12 mouse cellular contexts compared by ENCODE assay signal in the genomic region with DNA sequence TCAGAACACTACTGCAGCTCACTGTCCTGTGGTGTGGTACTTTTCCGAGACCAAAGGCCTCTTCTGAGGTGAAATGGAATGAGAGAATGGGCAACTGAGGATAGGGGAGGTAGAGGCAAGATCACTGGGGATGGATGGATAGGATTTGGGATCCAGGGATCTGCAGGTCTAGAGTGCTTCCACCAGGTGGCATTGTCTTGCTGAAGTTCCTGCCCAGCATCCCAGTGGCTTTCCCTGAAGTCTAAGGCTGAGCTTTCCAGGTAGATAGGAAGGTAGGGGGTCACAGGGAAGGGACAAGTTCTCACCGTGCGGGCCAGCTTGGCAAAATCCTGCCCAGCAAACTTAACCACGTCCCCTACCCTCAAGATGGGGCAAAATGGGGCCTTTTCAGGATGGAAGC. TPM values are rescaled to one million over a fixed set of nuclear protein-coding genes. Genes with fewer than 3 reads are reported as not detected.
DNase-seq lines count a peak whose midpoint lies in the region; TF ChIP-seq lines count a peak whose summit lies in the region.
"Had no signal": no experiment of that assay in that cellular context is flagged by ENCODE, and none has a peak within 500 bp of the region (broad histone marks: within the 10 kb centered on the region; RNA-seq: fewer than 3 reads in every experiment).

No protein-coding gene starts in this region.

- H3K27ac ChIP-seq in gastrocnemius, adult 2 months = no peak overlapping the region
- H3K27ac ChIP-seq in testis, adult 2 months (ENCODE audit: control insufficient read depth, insufficient read depth, low read depth, low read length) = no peak overlapping the region
- H3K27ac ChIP-seq: midbrain, embryonic 13.5 days; stomach, embryonic 15.5 days had no signal

- TF ChIP-seq POLR2A in testis, adult 2 months (IDR thresholded peaks at IDR 0.05; ENCODE audit: control insufficient read depth, low read depth, low read length) = no peak

- H3K4me3 ChIP-seq in gastrocnemius, adult 2 months = no peak overlapping the region
- H3K4me3 ChIP-seq in testis, adult 2 months (ENCODE audit: control insufficient read depth, low read depth, low read length) = no peak overlapping the region
- H3K4me3 ChIP-seq: midbrain, embryonic 13.5 days; stomach, embryonic 15.5 days had no signal

- intact Hi-C loops in gastrocnemius, adult 2 months (cut with DNase I) = loop anchor here (5.0 kb wide), 1 partner anchor 225 kb away; no protein-coding TSS in a partner anchor

- no peaks in the 10 kb centered on the region for H3K4me1 ChIP-seq in testis, adult 2 months (ENCODE audit: control insufficient read depth, insufficient read depth, low read length)
- H3K4me1 ChIP-seq: midbrain, embryonic 13.5 days; stomach, embryonic 15.5 days had no signal

- no peak for DNase-seq in gastrocnemius, adult 2 months
- no peak for DNase-seq in gastrocnemius, adult 8-10 months (ENCODE audit: low spot score in 2 of 2)
- no peak for DNase-seq in testis, postnatal 14 days (ENCODE audit: low spot score)
- peak; percentile 51 for DNase-seq in kidney, adult 9 months
- no peak for DNase-seq in spleen, adult 18-20 months
- DNase-seq in cerebellum, postnatal 36 days = no peak
- DNase-seq in cerebellum, adult 11 months = no peak

- no peaks in the 10 kb centered on the region for H3K27me3 ChIP-seq in testis, adult 2 months (ENCODE audit: control insufficient read depth, insufficient read depth, low read length)
- H3K27me3 ChIP-seq: midbrain, embryonic 13.5 days; stomach, embryonic 15.5 days had no signal

- TF ChIP-seq CTCF in gastrocnemius, adult 2 months (IDR thresholded peaks at IDR 0.05) = peak; percentile 63
- TF ChIP-seq CTCF in testis, adult 2 months (IDR thresholded peaks at IDR 0.05; ENCODE audit: control insufficient read depth, insufficient read depth, insufficient replicate concordance, low read depth, low read length) = peak; percentile 39; the same call in 1 of the 2 replicates

- H3K36me3 ChIP-seq in testis, adult 2 months (ENCODE audit: control insufficient read depth, insufficient read depth, low read length) = no peaks in the 10 kb centered on the region
- H3K36me3 ChIP-seq: midbrain, embryonic 13.5 days; stomach, embryonic 15.5 days had no signal

RNA-seq across cellular contexts. Expression of a gene that starts 15.0 kb away (rescaled TPM):
- total RNA-seq in gastrocnemius, adult 2 months (2021) = 10 to 100 TPM; 28.5 to 30.8 TPM
- total RNA-seq in gastrocnemius, adult 8-10 months (2022) = 10 to 100 TPM; 20.2 to 27.0 (median 23.5) TPM
- 109 and 120 TPM in 2 replicates for polyA plus RNA-seq in testis, adult 2 months (2012; rRNA removed)

RNA-seq across cellular contexts. Expression of a gene that starts 15.2 kb away (rescaled TPM):
- total RNA-seq in gastrocnemius, adult 2 months (2021) = under 1 TPM; 0.36 to 0.59 TPM
- under 1 TPM; 0.44 to 0.72 (median 0.63) TPM for total RNA-seq in gastrocnemius, adult 8-10 months (2022)
- 86.4 and 103 TPM in 2 replicates for polyA plus RNA-seq in testis, adult 2 months (2012; rRNA removed)

RNA-seq across cellular contexts. Expression of a gene that starts 25.8 kb away (rescaled TPM):
- total RNA-seq in gastrocnemius, adult 2 months (2021) = 10 to 100 TPM; 23.3 to 29.7 TPM
- total RNA-seq in gastrocnemius, adult 8-10 months (2022) = 10 to 100 TPM; 17.9 to 27.1 (median 23.5) TPM
- polyA plus RNA-seq in testis, adult 2 months (2012; rRNA removed) = 7.4 and 8.4 TPM in 2 replicates

RNA-seq across cellular contexts. Expression of a gene that starts 34.0 kb away (rescaled TPM):
- not detected for total RNA-seq in gastrocnemius, adult 2 months (2021)
- total RNA-seq in gastrocnemius, adult 8-10 months (2022) = not detected
- polyA plus RNA-seq in testis, adult 2 months (2012; rRNA removed) = not detected in 2 replicates
- total RNA-seq: layer of hippocampus, adult 18-20 months had no signal
- polyA plus RNA-seq: frontal cortex, adult 2 months; midbrain, embryonic 13.5 days had no signal

RNA-seq across cellular contexts. Expression of a gene that starts 41.8 kb away (rescaled TPM):
- total RNA-seq in gastrocnemius, adult 2 months (2021) = not detected
- total RNA-seq in gastrocnemius, adult 8-10 months (2022) = not detected
- polyA plus RNA-seq in testis, adult 2 months (2012; rRNA removed) = not detected in 2 replicates
- total RNA-seq: layer of hippocampus, adult 18-20 months had no signal
- polyA plus RNA-seq: frontal cortex, adult 2 months had no signal
